Mouse (Mus musculus) MEL (cell line): ENCODE data around the gene Hells. TPM values are rescaled to one million over a fixed set of nuclear protein-coding genes. Genes with fewer than 3 reads are reported as not detected.

Experiments used
- DNase-seq: peaks from one replicate; pipeline ENCODE4 v3.0.0; 2011; ENCODE audit warnings: low read depth, low spot score
- H3K27ac ChIP-seq: 2 replicates; pipeline ENCODE4 v1.5.1; 2012; ENCODE audit warnings: low read depth, mild to moderate bottlenecking, control low read depth, low read length, moderate library complexity; ENCODE audit not compliant: control insufficient read depth
- H3K27me3 ChIP-seq, 2 experiments: fragments of 150-350 bp in 1 of 2; sonication (generic) in 1 of 2; 2 replicates each; pipeline ENCODE4 v1.6.1; 2012; ENCODE audit warnings: low read length in 2 of 2, mild to moderate bottlenecking in 2 of 2, improper control_type of control experiment in 1 of 2, moderate library complexity in 1 of 2; ENCODE audit not compliant: insufficient read depth in 2 of 2, control insufficient read depth in 1 of 2
- H3K36me3 ChIP-seq, 2 experiments: 2 replicates each; pipeline ENCODE4 v1.6.1; 2012 to 2014; ENCODE audit warnings: low read length in 2 of 2, improper control_type of control experiment in 1 of 2, inconsistent platforms in 1 of 2, mild to moderate bottlenecking in 1 of 2; ENCODE audit not compliant: insufficient read depth in 2 of 2, control insufficient read depth in 1 of 2
- H3K4me1 ChIP-seq, 2 experiments: fragments of 150-350 bp in 1 of 2; sonication (generic) in 1 of 2; 2 replicates each; pipeline ENCODE4 v1.6.1; 2012; ENCODE audit warnings: low read length in 2 of 2, improper control_type of control experiment in 1 of 2, mild to moderate bottlenecking in 1 of 2; ENCODE audit not compliant: insufficient read depth in 2 of 2, control insufficient read depth in 1 of 2
- H3K4me3 ChIP-seq, 2 experiments: fragments of 150-350 bp in 1 of 2; sonication (generic) in 1 of 2; 2 replicates each; pipeline ENCODE4 v1.5.1; 2012; ENCODE audit warnings: low read depth in 2 of 2, low read length in 2 of 2, mild to moderate bottlenecking in 2 of 2, moderate library complexity in 2 of 2, control low read depth in 1 of 2, improper control_type of control experiment in 1 of 2; ENCODE audit not compliant: control insufficient read depth in 1 of 2, insufficient read depth in 1 of 2
- H3K79me2 ChIP-seq: 2 replicates; pipeline ENCODE4 v1.6.1; 2012; ENCODE audit warnings: mild to moderate bottlenecking, low read length, moderate library complexity; ENCODE audit not compliant: control insufficient read depth, poor library complexity, insufficient read depth
- H3K9ac ChIP-seq: 2 replicates; pipeline ENCODE4 v1.6.1; 2012; ENCODE audit warnings: low read depth, mild to moderate bottlenecking, control low read depth, low read length, moderate library complexity; ENCODE audit not compliant: control insufficient read depth, poor library complexity, severe bottlenecking
- H3K9me3 ChIP-seq: fragments of 150-350 bp; sonication (generic); replicated peaks from 2 replicates; pipeline ENCODE4 v1.6.1; 2012; ENCODE audit warnings: mild to moderate bottlenecking, low read length, improper control_type of control experiment, moderate library complexity; ENCODE audit not compliant: insufficient read depth
- BHLHE40 ChIP-seq: IDR thresholded peaks from 2 replicates; pipeline ENCODE4 v1.6.1; 2012; ENCODE audit warnings: low read depth, mild to moderate bottlenecking, inconsistent platforms, low read length, improper control_type of control experiment, borderline replicate concordance
- CHD1 ChIP-seq: IDR thresholded peaks from 2 replicates; pipeline ENCODE4 v1.6.1; 2012; ENCODE audit warnings: low read depth, mild to moderate bottlenecking, inconsistent platforms, low read length, improper control_type of control experiment
- CHD2 ChIP-seq: IDR thresholded peaks from 2 replicates; pipeline ENCODE4 v1.6.1; 2011; ENCODE audit warnings: low read length, improper control_type of control experiment
- ELF1 ChIP-seq: IDR thresholded peaks from 2 replicates; pipeline ENCODE4 v1.6.1; 2014; ENCODE audit warnings: low read depth, mild to moderate bottlenecking, inconsistent platforms, low read length, improper control_type of control experiment, moderate library complexity
- EP300 ChIP-seq, 2 experiments: IDR thresholded peaks; 2 replicates each; pipeline ENCODE4 v1.6.1; 2011; ENCODE audit warnings: improper control_type of control experiment in 2 of 2, low read length in 2 of 2, low read depth in 1 of 2, mild to moderate bottlenecking in 1 of 2
- ETS1 ChIP-seq: IDR thresholded peaks from 2 replicates; pipeline ENCODE4 v1.6.1; 2012; ENCODE audit warnings: low read depth, mild to moderate bottlenecking, inconsistent platforms, low read length, improper control_type of control experiment, moderate library complexity
- GABPA ChIP-seq: IDR thresholded peaks from 2 replicates; pipeline ENCODE4 v1.6.1; 2012; ENCODE audit warnings: low read depth, mild to moderate bottlenecking, inconsistent platforms, low read length, improper control_type of control experiment, moderate library complexity
- HCFC1 ChIP-seq: IDR thresholded peaks from 2 replicates; pipeline ENCODE4 v1.6.1; 2012; ENCODE audit warnings: low read depth, mild to moderate bottlenecking, inconsistent platforms, low read length, improper control_type of control experiment, moderate library complexity
- KAT2A ChIP-seq: conservative IDR thresholded peaks from 2 replicates; pipeline ENCODE4 v1.6.1; 2012; ENCODE audit warnings: low read depth, low read length, improper control_type of control experiment, inconsistent platforms
- MAX ChIP-seq: IDR thresholded peaks from 2 replicates; pipeline ENCODE4 v1.6.1; 2011; ENCODE audit warnings: low read length, improper control_type of control experiment
- MAZ ChIP-seq: IDR thresholded peaks from 2 replicates; pipeline ENCODE4 v1.6.1; 2012; ENCODE audit warnings: low read depth, mild to moderate bottlenecking, inconsistent platforms, low read length, improper control_type of control experiment
- MEF2A ChIP-seq: IDR thresholded peaks from 2 replicates; pipeline ENCODE4 v1.6.1; 2014; ENCODE audit warnings: low read depth, mild to moderate bottlenecking, inconsistent platforms, low read length, improper control_type of control experiment; ENCODE audit not compliant: poor library complexity, insufficient replicate concordance, severe bottlenecking; ENCODE audit errors: extremely low read depth
- MYC ChIP-seq: IDR thresholded peaks from 2 replicates; pipeline ENCODE4 v1.6.1; 2011; ENCODE audit warnings: low read depth, mild to moderate bottlenecking, low read length, improper control_type of control experiment, moderate library complexity
- NRF1 ChIP-seq: IDR thresholded peaks from 2 replicates; pipeline ENCODE4 v1.6.1; 2014; ENCODE audit warnings: low read depth, mild to moderate bottlenecking, inconsistent platforms, low read length, improper control_type of control experiment, moderate library complexity; ENCODE audit not compliant: poor library complexity, insufficient read depth, severe bottlenecking
- POLR2AphosphoS2 ChIP-seq: IDR thresholded peaks from 2 replicates; pipeline ENCODE4 v1.6.1; 2011; ENCODE audit warnings: low read length, improper control_type of control experiment
- POLR2AphosphoS5 ChIP-seq: IDR thresholded peaks from 2 replicates; pipeline ENCODE4 v1.6.1; 2012; ENCODE audit warnings: low read depth, borderline replicate concordance, mild to moderate bottlenecking, inconsistent platforms, low read length, moderate library complexity, mixed read lengths
- RAD21 ChIP-seq: IDR thresholded peaks from 2 replicates; pipeline ENCODE4 v1.6.1; 2011; ENCODE audit warnings: mild to moderate bottlenecking, low read depth, low read length, improper control_type of control experiment
- SIN3A ChIP-seq: IDR thresholded peaks from 2 replicates; pipeline ENCODE4 v1.6.1; 2012; ENCODE audit warnings: low read length, improper control_type of control experiment, inconsistent platforms
- SMC3 ChIP-seq: IDR thresholded peaks from 2 replicates; pipeline ENCODE4 v1.6.1; 2011; ENCODE audit warnings: low read depth, low read length, improper control_type of control experiment
- TBP ChIP-seq: IDR thresholded peaks from 2 replicates; pipeline ENCODE4 v1.8.0; 2011; ENCODE audit warnings: low read depth, low read length, improper control_type of control experiment
- TCF12 ChIP-seq: IDR thresholded peaks from 2 replicates; pipeline ENCODE4 v1.6.1; 2014; ENCODE audit warnings: low read depth, mild to moderate bottlenecking, inconsistent platforms, low read length, improper control_type of control experiment, moderate library complexity
- UBTF ChIP-seq: IDR thresholded peaks from 2 replicates; pipeline ENCODE4 v1.6.1; 2012; ENCODE audit warnings: low read depth, mild to moderate bottlenecking, inconsistent platforms, low read length, improper control_type of control experiment, moderate library complexity, borderline replicate concordance; ENCODE audit not compliant: insufficient read depth
- USF1 ChIP-seq: IDR thresholded peaks from 2 replicates; pipeline ENCODE4 v1.6.1; 2014; ENCODE audit warnings: low read depth, mild to moderate bottlenecking, inconsistent platforms, low read length, improper control_type of control experiment, moderate library complexity
- USF2 ChIP-seq, 2 experiments: IDR thresholded peaks; 2 replicates each; pipeline ENCODE4 v1.6.1; 2011 to 2012; ENCODE audit warnings: improper control_type of control experiment in 2 of 2, low read length in 2 of 2, borderline replicate concordance in 1 of 2, inconsistent platforms in 1 of 2, low read depth in 1 of 2, mild to moderate bottlenecking in 1 of 2; ENCODE audit not compliant: insufficient read depth in 1 of 2
- ZC3H11A ChIP-seq: IDR thresholded peaks from 2 replicates; pipeline ENCODE4 v1.6.1; 2012; ENCODE audit warnings: low read depth, mild to moderate bottlenecking, inconsistent platforms, low read length, improper control_type of control experiment
- ZKSCAN1 ChIP-seq: IDR thresholded peaks from 2 replicates; pipeline ENCODE4 v1.6.1; 2012; ENCODE audit warnings: low read depth, mild to moderate bottlenecking, inconsistent platforms, low read length, improper control_type of control experiment, moderate library complexity
- ZNF384 ChIP-seq: IDR thresholded peaks from 2 replicates; pipeline ENCODE4 v1.6.1; 2012; ENCODE audit warnings: low read depth, mild to moderate bottlenecking, inconsistent platforms, low read length, improper control_type of control experiment
- polyA plus RNA-seq, 2 experiments: library from polyadenylated mRNA; stranded (reverse) in 1 of 2; unstranded in 1 of 2; fragments of >175 nt in 1 of 2; fragments of >200 nt in 1 of 2; gene quantifications; 2 replicates each; pipeline versions ENCODE4 v1.2.1 to v1.2.4; 2012; ENCODE audit warnings: low replicate concordance in 2 of 2, low read depth in 1 of 2; ENCODE audit not compliant: insufficient read length in 2 of 2, insufficient read depth in 1 of 2, missing spikeins in 1 of 2
- total RNA-seq: library from RNA; depleted of rRNA; stranded (reverse); fragments of 300-350 nt; gene quantifications from 2 replicates; pipeline ENCODE4 v1.2.3, GENCODE M21; 2012

Hells gene
- total and polyA plus RNA-seq, 3 experiments = 56.8 to 159 TPM; not detected in 1

DNA sequence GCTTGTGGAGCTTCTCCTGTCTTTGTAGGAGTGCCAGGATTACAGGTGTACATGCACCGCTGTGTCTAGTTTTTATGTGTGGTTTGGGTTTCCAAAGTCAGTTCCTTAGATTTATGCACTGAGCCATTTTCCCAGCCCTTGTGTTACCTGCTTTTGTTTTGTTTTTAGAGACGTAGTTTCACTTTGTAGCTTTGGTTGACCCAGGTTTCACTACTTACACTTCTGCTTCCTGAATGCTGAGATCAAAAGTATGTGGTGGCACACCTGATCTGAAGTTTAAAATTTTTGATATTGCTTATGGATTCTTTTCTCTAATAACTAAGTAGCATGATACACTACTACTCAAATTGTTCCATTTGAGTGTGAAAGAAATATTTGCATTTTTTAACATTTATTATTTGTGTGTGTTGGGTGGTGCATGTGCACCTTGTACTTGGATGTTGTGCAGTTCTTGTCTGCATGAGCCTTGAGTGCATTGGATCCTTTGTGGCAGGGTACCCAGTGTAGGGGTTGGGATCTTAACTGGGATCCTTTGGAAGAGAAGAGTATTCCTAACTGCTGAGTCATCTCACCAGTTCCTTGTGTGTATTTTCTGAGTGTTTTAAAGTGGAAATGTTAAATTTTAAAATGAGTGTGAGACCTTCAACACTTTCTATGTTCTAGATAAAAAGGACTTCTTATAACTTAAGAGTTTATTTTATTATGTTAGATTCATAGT, 14.0 kb downstream of the Hells start:
- no peak overlapping the region for H3K9ac ChIP-seq
- no peaks in the 10 kb centered on the region for H3K79me2 ChIP-seq
- TF ChIP-seq CHD1 = no peak
- no peak for TF ChIP-seq ZKSCAN1
- TF ChIP-seq MAZ = no peak
- TF ChIP-seq GABPA = no peak
- no peak for TF ChIP-seq ELF1
- no peak for TF ChIP-seq BHLHE40
- no peak for TF ChIP-seq TCF12
- TF ChIP-seq EP300 (IDR thresholded peaks at IDR 0.05; ENCODE audit: low read depth in 1 of 2, low read length in 2 of 2) = no peak
- TF ChIP-seq KAT2A = no peak
- no peak for TF ChIP-seq ZNF384
- TF ChIP-seq MAX = no peak
- TF ChIP-seq SMC3 = no peak
- TF ChIP-seq HCFC1 = no peak
- no peak for TF ChIP-seq CHD2
- TF ChIP-seq TBP = no peak
- no peak for TF ChIP-seq SIN3A
- no peak for TF ChIP-seq POLR2AphosphoS2
- no peak for TF ChIP-seq MEF2A
- TF ChIP-seq ETS1 = no peak
- no peak overlapping the region for H3K4me3 ChIP-seq
- no peaks in the 10 kb centered on the region for H3K27me3 ChIP-seq
- H3K36me3 ChIP-seq = peaks cover 6 to 23% of the 10 kb centered on the region in 2 experiments
- H3K27ac ChIP-seq = no peak overlapping the region
- no peak for DNase-seq
- H3K4me1 ChIP-seq = peaks cover 0 to 2% of the 10 kb centered on the region in 2 experiments; a peak in 1 of 4 replicates
- H3K9me3 ChIP-seq = no peaks in the 10 kb centered on the region

DNA sequence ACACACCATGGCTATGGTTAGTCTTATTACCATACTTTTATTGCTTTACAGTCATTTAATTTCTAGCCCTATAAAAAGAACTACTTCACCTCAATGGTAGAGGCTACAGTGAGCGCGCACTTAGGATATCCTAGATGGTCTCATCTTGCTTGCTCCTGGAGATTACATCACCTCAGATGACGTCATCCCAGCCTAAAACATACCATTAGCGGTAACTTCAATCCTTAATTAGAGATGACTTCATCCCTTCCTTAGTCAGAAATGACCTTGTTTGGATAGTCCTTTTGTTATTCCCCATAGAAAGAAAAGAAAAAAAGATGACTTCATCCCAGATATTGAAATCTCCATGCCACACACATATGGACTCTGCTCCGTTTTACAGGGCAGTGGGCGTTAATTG, 40.0 kb downstream of the Hells start:
- Histone ChIP-seq H3K27me3 (no peaks in the 10 kb centered on the region), H3K4me1 (no peaks in the 10 kb centered on the region), H3K27ac (no peak overlapping the region), H3K9me3 (no peaks in the 10 kb centered on the region), H3K79me2 (no peaks in the 10 kb centered on the region), H3K9ac (no peak overlapping the region), H3K36me3 (peaks cover 0 to 27% of the 10 kb centered on the region in 2 experiments; a peak in 2 of 4 replicates), H3K4me3 (no peak overlapping the region)
- TF ChIP-seq NRF1 (no peak), USF2 (IDR thresholded peaks at IDR 0.05; ENCODE audit: borderline replicate concordance in 1 of 2, insufficient read depth in 1 of 2, low read depth in 1 of 2, low read length in 2 of 2) (no peak), ZC3H11A (no peak), POLR2AphosphoS2 (no peak), MYC (no peak), SIN3A (no peak), GABPA (no peak), UBTF (no peak), RAD21 (no peak), MAZ (no peak), CHD1 (no peak), POLR2AphosphoS5 (no peak), USF1 (no peak), SMC3 (no peak), ETS1 (no peak), MEF2A (no peak), HCFC1 (no peak)
- DNase-seq = no peak
